Mouse (Mus musculus) c-Kit-positive CD71-negative TER-119-negative erythroid progenitor cells, embryonic 14.5 days (primary cell): ENCODE results near the gene Styxl1.

Experiments
- DNase-seq: peaks from one replicate; pipeline ENCODE4 v3.0.0-alpha.2; 2013; ENCODE audit warnings: low read depth

Styxl1 gene

GRCm38 (mm10) chr5:135725991-135726390 is 52.2 kb downstream of the Styxl1 start:
- no peak for DNase-seq

- DNase-seq, result no peak
Observed at GRCm38 (mm10) chr5:135725391-135725841, 52.8 kb downstream of the Styxl1 start.

DNA sequence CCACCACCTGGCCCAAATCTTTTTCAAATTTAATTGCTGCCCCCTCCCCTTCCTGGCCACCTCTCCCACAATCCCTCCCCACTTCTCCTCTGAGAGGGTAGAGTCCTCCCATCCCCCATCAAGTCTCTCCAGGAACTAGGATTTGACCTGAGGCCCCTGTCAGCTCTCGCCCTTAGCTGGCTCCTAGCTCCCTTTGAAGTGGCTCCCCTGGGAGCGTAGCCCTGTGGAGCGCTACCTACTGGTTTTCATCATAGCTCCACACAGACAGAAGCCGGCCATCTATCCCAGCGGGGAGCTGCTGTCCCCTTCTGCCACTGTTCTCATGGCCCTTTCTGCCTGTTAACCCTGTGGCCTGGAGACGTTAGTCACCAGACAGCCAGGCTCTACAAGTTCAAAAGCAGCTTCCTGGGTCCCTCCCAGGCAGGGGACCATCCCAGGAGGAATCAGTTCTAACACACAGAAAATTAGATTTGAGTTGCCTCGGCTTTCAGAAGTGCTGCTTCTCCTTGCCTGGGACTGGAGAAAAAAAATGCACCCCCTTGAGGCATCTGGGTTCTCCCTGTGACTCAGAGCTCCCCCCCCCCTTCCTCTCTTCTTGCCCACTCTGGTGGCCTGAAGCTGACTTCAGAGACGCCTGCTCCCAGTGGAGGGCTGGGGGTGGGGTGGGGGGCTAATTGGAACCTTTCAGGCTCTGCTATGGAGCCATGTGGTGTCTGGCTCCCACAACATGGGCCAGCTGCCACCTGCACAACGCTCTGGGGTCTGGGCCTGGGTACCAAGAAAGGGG is 53.5 kb downstream of the Styxl1 start:
- no peak for DNase-seq

GRCm38 (mm10) chr5:135723165-135723751 is 54.9 kb downstream of the Styxl1 start:
- DNase-seq, result no peak

DNA sequence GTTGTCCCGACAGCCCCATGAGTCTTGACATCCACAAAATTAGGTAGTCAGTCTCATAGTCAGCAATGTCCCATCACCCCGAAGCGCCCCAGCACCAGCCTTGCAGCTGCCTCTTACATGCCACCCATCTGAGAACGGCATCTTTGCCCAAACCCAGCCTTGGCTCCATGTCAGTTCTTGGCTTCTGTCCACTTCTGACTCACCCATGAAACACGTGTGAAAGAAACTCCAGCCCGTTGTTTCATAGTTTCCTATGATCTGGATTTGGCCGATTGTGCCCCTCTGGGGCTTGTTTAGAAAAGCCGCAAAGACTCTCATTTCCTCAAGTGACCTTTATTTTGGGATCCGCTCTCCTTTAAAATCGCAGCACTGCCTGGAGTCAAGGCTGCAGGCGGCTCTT is 56.1 kb downstream of the Styxl1 start:
- no peak for DNase-seq

DNA sequence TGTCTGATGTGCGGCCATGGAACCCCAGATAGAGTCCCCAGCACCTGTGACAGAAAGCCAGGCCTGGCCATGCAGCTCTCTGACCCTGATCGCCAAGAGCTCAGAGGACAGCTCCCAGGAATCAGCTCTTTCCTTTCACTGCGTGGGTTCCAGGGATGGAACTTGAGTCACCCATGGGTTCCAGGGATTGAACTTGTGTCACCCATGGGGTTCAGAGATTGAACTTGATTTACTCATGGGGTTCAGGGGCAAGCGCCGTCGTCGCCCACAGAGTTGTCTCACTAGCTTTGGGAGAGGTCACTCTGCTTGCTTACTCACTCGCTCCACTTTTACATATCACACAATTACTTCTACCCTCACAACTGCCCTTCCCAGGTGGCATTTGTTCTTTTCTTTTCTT is 57.1 kb downstream of the Styxl1 start:
- DNase-seq, result no peak

DNA sequence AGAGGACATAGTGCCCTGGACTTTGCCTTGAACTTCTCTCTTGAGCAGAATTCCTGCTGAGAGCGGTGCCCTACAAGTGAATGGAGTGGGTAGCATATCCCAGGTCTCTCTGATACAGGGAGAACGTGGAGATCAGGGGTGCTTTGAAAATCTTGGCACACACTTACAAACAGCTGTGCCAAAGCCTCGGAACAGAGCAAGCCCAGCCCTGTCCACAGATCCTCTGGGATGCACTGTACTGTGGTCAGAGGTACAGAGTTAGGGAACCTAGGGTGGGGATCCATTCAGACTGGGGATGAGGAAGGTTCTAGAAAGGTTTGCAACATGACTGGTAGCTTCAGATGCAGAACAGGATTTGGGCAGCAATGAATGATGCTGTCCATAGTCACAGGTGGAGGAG is 58.1 kb downstream of the Styxl1 start:
- no peak for DNase-seq

GRCm38 (mm10) chr5:135719586-135720120 is 58.5 kb downstream of the Styxl1 start:
- DNase-seq, result no peak

DNA sequence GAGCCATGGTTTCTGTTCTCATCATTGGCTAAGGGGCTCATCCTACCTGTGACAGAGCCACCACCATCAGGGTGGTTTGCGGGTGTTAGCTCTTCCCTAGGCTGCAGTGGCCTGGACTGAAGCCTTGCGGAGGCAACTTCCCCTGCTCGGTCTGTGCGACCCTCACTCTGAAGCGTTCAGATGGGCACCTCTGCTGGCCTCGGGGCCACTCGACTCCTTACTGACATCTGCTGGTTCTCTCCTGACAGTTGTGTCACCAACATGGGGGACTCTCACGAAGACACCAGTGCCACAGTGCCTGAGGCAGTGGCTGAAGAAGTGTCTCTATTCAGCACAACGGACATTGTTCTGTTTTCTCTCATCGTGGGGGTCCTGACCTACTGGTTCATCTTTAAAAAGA is 62.6 kb downstream of the Styxl1 start:
- no peak for DNase-seq

- peak; percentile 93 for DNase-seq
Observed at GRCm38 (mm10) chr5:135713441-135714218, 64.6 kb downstream of the Styxl1 start.

DNA sequence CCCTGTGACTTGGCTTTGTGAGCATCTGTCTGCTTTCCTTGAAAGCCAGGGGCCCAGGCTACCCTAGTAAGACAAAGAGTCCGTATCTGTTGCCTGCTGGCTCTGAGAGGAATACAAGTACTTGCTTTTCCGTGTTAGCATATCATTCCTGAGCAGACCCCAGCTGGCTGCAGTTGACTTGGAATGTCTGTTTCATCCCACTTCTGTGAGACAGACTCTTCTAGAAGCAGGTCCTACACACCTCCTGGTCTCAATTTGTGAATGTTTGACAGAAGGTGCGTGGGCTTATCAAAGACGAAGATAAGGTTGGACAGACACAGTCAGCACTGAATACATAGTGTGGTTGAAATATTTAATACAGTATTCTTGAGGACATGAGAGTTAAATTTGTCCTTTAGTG is 65.4 kb downstream of the Styxl1 start:
- no peak for DNase-seq

GRCm38 (mm10) chr5:135711582-135712355 is 66.4 kb downstream of the Styxl1 start:
- DNase-seq, result no peak

DNA sequence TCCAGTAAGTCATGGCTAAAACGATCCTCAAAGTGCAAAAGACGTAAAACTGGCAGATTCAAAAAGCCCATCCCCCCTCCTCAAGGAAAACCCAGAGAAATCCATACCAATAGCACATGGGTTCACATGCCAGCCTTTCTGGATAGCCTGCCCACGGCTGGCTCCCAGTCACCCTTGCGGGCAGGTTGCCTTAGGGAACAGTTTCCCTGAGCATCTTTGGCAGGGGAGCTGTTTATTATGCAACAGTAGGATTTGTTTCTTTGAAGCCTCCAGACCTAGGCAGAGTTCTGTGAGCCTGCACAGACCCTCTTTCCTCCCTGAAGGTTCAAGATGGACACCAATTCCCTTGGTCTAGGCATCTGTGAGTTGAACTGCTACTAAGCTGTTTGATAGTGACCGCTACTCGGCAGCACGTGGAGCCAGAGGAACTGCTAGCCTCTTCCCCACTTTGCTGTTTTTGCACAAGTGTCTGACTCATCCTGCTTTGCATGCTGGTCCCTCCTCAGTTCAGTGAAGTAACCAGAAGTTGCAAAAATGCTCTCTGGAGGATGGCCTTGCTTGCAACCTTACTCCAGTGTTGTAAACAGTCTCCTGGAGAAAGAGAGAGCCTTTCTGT is 67.5 kb downstream of the Styxl1 start:
- DNase-seq, result no peak

- no peak for DNase-seq
Observed at GRCm38 (mm10) chr5:135709716-135710115, 68.5 kb downstream of the Styxl1 start.

DNA sequence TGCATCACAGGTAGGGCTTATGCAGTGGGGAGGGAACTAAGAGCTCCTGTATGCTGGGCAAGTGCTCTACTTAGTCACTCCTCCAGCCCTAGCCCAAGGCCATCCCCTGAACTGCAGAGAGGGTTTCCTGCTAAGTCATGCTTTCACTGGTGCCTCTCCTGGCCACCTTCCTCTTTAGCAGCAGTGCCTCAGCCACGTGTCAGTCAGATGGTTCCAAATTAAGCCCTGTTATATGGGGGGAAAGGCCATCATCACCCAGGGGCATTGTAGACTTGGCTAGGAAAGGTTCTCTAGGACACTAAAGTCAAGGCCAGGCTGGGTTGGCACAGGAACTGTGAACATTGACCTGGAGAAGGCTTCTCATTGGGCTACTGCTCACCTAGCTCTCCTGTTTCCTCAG is 70.3 kb downstream of the Styxl1 start:
- DNase-seq, result no peak

DNA sequence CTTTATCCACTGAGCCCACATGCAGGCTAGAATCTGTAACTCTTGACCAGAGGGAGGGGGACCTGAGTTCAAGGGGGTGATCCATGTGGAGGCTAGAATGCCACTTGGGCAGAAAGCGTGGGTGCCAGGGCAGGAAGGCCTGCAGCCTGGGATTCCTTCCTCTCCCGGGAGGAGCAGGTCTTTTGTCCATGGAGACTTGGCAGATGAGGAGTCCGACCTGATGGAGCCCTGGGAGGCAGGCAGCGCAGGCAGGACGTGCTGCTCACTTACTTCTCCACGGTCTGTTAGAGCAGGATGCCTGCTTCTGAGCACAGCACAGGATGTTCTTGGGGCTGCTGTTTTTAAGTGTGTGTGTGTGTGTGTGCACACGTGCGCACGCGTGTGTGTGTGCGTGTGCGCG is 71.1 kb downstream of the Styxl1 start:
- DNase-seq, result no peak

DNA sequence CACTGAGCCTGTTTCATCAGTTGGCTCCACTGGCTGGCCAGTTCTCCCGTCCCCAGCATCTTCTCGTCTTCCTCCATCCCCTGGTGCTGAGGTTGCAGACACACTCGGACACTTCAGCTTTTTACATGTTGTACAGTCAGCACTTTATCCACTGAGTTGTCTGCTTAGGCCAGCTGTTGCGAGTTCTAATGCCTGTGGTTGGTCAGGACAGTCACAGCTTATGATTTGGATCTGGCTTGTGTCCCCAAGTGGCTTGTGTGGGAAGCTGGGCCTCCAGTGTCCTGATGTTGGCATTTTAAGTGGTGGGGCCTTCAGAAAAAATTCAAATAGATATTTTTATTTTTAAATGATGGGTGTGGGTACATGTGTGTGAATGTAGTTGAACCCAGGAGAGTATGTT is 72.8 kb downstream of the Styxl1 start:
- DNase-seq, result no peak

- no peak for DNase-seq
Observed at GRCm38 (mm10) chr5:135703431-135703830, 74.8 kb downstream of the Styxl1 start.

GRCm38 (mm10) chr5:135702682-135703192 is 75.4 kb downstream of the Styxl1 start:
- peak; percentile 77 for DNase-seq

DNA sequence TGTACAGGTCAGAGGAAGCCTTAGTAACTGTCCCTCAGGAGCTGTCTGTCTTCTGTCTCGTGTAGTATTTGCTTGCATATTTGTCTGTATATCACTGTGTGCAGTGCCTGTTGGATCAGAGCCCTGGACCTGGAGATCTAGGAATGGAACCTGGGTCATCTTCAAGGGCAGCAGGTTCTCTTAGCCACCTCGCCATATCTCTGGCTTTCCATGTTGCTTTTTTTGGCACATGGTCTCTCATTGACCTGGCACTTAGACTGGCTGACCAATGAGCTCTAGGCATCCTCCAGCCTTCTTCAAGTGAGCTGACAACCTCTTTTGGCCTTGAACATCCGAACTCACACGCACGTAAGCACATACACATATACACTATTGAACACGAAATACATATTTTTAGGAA is 76.0 kb downstream of the Styxl1 start:
- DNase-seq, result no peak

- no peak for DNase-seq
Observed at GRCm38 (mm10) chr5:135701601-135702000, 76.6 kb downstream of the Styxl1 start.
